Mouse (Mus musculus) neural tube, embryonic 15.5 days (tissue): ENCODE measurements around the gene Cd68. TPM values are rescaled to one million over a fixed set of nuclear protein-coding genes. Genes with fewer than 3 reads are reported as not detected.
"Not testable (repeated sequence)": the region's sequence is repeated elsewhere in the genome, so short reads cannot be mapped to it uniquely, and the experiment has no call there.

Experiments
- ATAC-seq: fragments of 200-750 bp; cut with Nextera tagmentation; 2 replicates; pipeline ENCODE4 v1.8.0; 2017; ENCODE audit warnings: mild to moderate bottlenecking, moderate TSS enrichment, moderate library complexity; ENCODE audit not compliant: low FRiP score
- H3K27ac ChIP-seq: fragments of 300-500 bp; sonication (generic); replicated peaks from 2 replicates; pipeline ENCODE4 v1.5.1; 2015; ENCODE audit warnings: mild to moderate bottlenecking, inconsistent platforms
- H3K27me3 ChIP-seq: fragments of 300-500 bp; sonication (generic); replicated peaks from 2 replicates; pipeline ENCODE4 v1.6.1; 2015; ENCODE audit warnings: inconsistent platforms
- H3K36me3 ChIP-seq: fragments of 300-500 bp; sonication (generic); 2 replicates; pipeline ENCODE4 v1.6.1; 2015; ENCODE audit warnings: inconsistent platforms
- H3K4me1 ChIP-seq: fragments of 300-500 bp; sonication (generic); 2 replicates; pipeline ENCODE4 v1.6.1; 2015; ENCODE audit warnings: inconsistent platforms
- H3K4me2 ChIP-seq: fragments of 300-500 bp; sonication (generic); 2 replicates; pipeline ENCODE4 v1.6.1; 2015; ENCODE audit warnings: inconsistent platforms, mild to moderate bottlenecking, moderate library complexity
- H3K4me3 ChIP-seq: fragments of 300-500 bp; sonication (generic); replicated peaks from 2 replicates; pipeline ENCODE4 v1.5.1; 2015; ENCODE audit warnings: mild to moderate bottlenecking, inconsistent platforms
- H3K9ac ChIP-seq: fragments of 300-500 bp; sonication (generic); replicated peaks from 2 replicates; pipeline ENCODE4 v1.6.1; 2015; ENCODE audit warnings: mild to moderate bottlenecking, inconsistent platforms
- H3K9me3 ChIP-seq: fragments of 300-500 bp; sonication (generic); replicated peaks from 2 replicates; pipeline ENCODE4 v1.6.1; 2016; ENCODE audit warnings: inconsistent platforms
- WGBS: fragments of 180-500 bp; shearing (Covaris S2); methylation state at CpG from one replicate; pipeline ENCODE4 v1.1.7; 2015; ENCODE audit warnings: mixed read lengths; 5-methylcytosine and 5-hydroxymethylcytosine counted together
- polyA plus RNA-seq: library from polyadenylated mRNA; unstranded; fragments of >200 nt; fragmentation: Nextera tagmentation; extraction: Ambion mirVana; gene quantifications from 2 replicates; pipeline ENCODE4 v1.2.1, GENCODE M21; 2015

The Cd68 gene
- polyA plus RNA-seq, 1 experiment from 2014 or later: 9.0 TPM

GRCm38 (mm10) chr11:69635471-69635870 is 30.5 kb downstream of the Cd68 start:
- H3K9ac ChIP-seq: no peak overlapping the region
- no peaks in the 10 kb centered on the region for H3K27me3 ChIP-seq
- H3K4me3 ChIP-seq: no peak overlapping the region
- peaks cover 11% of the 10 kb centered on the region for H3K36me3 ChIP-seq
- WGBS: 93% methylated on average over 3 of the region's 3 CpGs
- H3K4me1 ChIP-seq: peaks cover 32% of the 10 kb centered on the region
- ATAC-seq: no peak
- peak overlapping the region; percentile 76 for H3K4me2 ChIP-seq
- H3K9me3 ChIP-seq: no peaks in the 10 kb centered on the region
- no peak overlapping the region for H3K27ac ChIP-seq

GRCm38 (mm10) chr11:69633128-69633866 is 32.7 kb downstream of the Cd68 start:
- peak overlapping the region; percentile 76 for H3K4me2 ChIP-seq
- H3K9me3 ChIP-seq: no peaks in the 10 kb centered on the region

GRCm38 (mm10) chr11:69632284-69633089 is 33.5 kb downstream of the Cd68 start, which contains the start of gene Fxr2:
Gene Fxr2, plus strand, starts transcription at chr11:69632990.
- Histone ChIP-seq H3K27ac (peak within 1 kb of the TSS; percentile 96), H3K36me3 (no peaks in the 10 kb centered on the region), H3K9ac (peak within 1 kb of the TSS; percentile 97), H3K4me3 (peak within 1 kb of the TSS; percentile 88), H3K4me2 (peak within 1 kb of the TSS; percentile 76), H3K4me1 (peaks cover 34% of the 10 kb centered on the region), H3K9me3 (no peaks in the 10 kb centered on the region), H3K27me3 (no peaks in the 10 kb centered on the region)
- WGBS: 0% methylated on average over 28 of the region's 56 CpGs
- ATAC-seq: peak; percentile 99

More at GRCm38 (mm10) chr11:69633128-69633866, 32.7 kb downstream of the Cd68 start:
- H3K4me3 ChIP-seq: peak overlapping the region; percentile 88
- H3K4me1 ChIP-seq: peaks cover 34% of the 10 kb centered on the region
- peak; percentile 45 for ATAC-seq
- H3K27ac ChIP-seq: peak overlapping the region; percentile 96
- H3K27me3 ChIP-seq: no peaks in the 10 kb centered on the region
- peak overlapping the region; percentile 97 for H3K9ac ChIP-seq
- H3K36me3 ChIP-seq: no peaks in the 10 kb centered on the region
- under 1% methylated on average over 30 of the region's 50 CpGs for WGBS

GRCm38 (mm10) chr11:69629802-69630201 is 36.2 kb downstream of the Cd68 start:
- ATAC-seq: no peak
- H3K4me2 ChIP-seq: no peak overlapping the region
- no peaks in the 10 kb centered on the region for H3K36me3 ChIP-seq
- H3K9me3 ChIP-seq: no peaks in the 10 kb centered on the region
- no peak overlapping the region for H3K27ac ChIP-seq
- no peak overlapping the region for H3K9ac ChIP-seq
- H3K4me1 ChIP-seq: peaks cover 15% of the 10 kb centered on the region
- no peaks in the 10 kb centered on the region for H3K27me3 ChIP-seq
- whole genome bisulfite sequencing: 71% methylated on average over 1 of the region's 1 CpGs
- no peak overlapping the region for H3K4me3 ChIP-seq

GRCm38 (mm10) chr11:69628286-69628685 is 37.7 kb downstream of the Cd68 start:
- Histone ChIP-seq H3K9ac (no peak overlapping the region), H3K27me3 (no peaks in the 10 kb centered on the region), H3K4me3 (no peak overlapping the region), H3K4me2 (no peak overlapping the region), H3K9me3 (no peaks in the 10 kb centered on the region), H3K27ac (no peak overlapping the region), H3K4me1 (peaks cover 6% of the 10 kb centered on the region), H3K36me3 (no peaks in the 10 kb centered on the region)
- 36% methylated on average over 6 of the region's 6 CpGs for WGBS
- no peak for ATAC-seq

- H3K4me2 ChIP-seq, H3K9ac ChIP-seq, H3K36me3 ChIP-seq, H3K4me3 ChIP-seq, H3K27me3 ChIP-seq, H3K9me3 ChIP-seq, H3K27ac ChIP-seq, ATAC-seq: not testable (repeated sequence)
- peaks cover 22% of the 10 kb centered on the region for H3K4me1 ChIP-seq
- WGBS: 93% methylated on average over 2 of the region's 2 CpGs
Observed at GRCm38 (mm10) chr11:69624339-69624738, 41.6 kb downstream of the Cd68 start.

GRCm38 (mm10) chr11:69623006-69623405 is 42.9 kb downstream of the Cd68 start:
- no peaks in the 10 kb centered on the region for H3K36me3 ChIP-seq
- H3K4me2 ChIP-seq: peak overlapping the region; percentile 82
- ATAC-seq: no peak
- H3K4me1 ChIP-seq: peaks cover 20% of the 10 kb centered on the region
- H3K27me3 ChIP-seq: no peaks in the 10 kb centered on the region
- no peak overlapping the region for H3K27ac ChIP-seq
- H3K9me3 ChIP-seq: no peaks in the 10 kb centered on the region
- H3K4me3 ChIP-seq: peak overlapping the region; percentile 56
- peak overlapping the region; percentile 63 for H3K9ac ChIP-seq
- WGBS: 57% methylated on average over 4 of the region's 4 CpGs

- peak overlapping the region; percentile 63 for H3K9ac ChIP-seq
- H3K27me3 ChIP-seq: no peaks in the 10 kb centered on the region
- H3K4me3 ChIP-seq: peak overlapping the region; percentile 56
- peak overlapping the region; percentile 86 for H3K27ac ChIP-seq
- H3K4me2 ChIP-seq: peak overlapping the region; percentile 82
- H3K9me3 ChIP-seq: no peaks in the 10 kb centered on the region
- no peak; the same call in 1 of the 2 replicates for ATAC-seq
- 27% methylated on average over 6 of the region's 6 CpGs for WGBS
- peaks cover 20% of the 10 kb centered on the region for H3K4me1 ChIP-seq
- no peaks in the 10 kb centered on the region for H3K36me3 ChIP-seq
Observed at GRCm38 (mm10) chr11:69622406-69622805, 43.5 kb downstream of the Cd68 start.

GRCm38 (mm10) chr11:69621571-69622268 is 44.2 kb downstream of the Cd68 start, which contains the start of gene Sat2:
Gene Sat2, plus strand, starts transcription at chr11:69622024.
- Histone ChIP-seq H3K27me3 (no peaks in the 10 kb centered on the region), H3K4me2 (peak within 1 kb of the TSS; percentile 82), H3K9ac (peak within 1 kb of the TSS; percentile 63), H3K9me3 (no peaks in the 10 kb centered on the region), H3K4me3 (peak within 1 kb of the TSS; percentile 56), H3K4me1 (peaks cover 20% of the 10 kb centered on the region), H3K36me3 (no peaks in the 10 kb centered on the region), H3K27ac (peak within 1 kb of the TSS; percentile 86)
- ATAC-seq: peak; percentile 92
- under 1% methylated on average over 20 of the region's 20 CpGs for WGBS

- no peak overlapping the region for H3K4me2 ChIP-seq
- H3K36me3 ChIP-seq: no peaks in the 10 kb centered on the region
- no peaks in the 10 kb centered on the region for H3K27me3 ChIP-seq
- WGBS: 88% methylated on average over 7 of the region's 7 CpGs
- no peak overlapping the region for H3K9ac ChIP-seq
- H3K4me3 ChIP-seq: no peak overlapping the region
- no peak overlapping the region for H3K27ac ChIP-seq
- H3K9me3 ChIP-seq: no peaks in the 10 kb centered on the region
- no peak for ATAC-seq
- peaks cover 20% of the 10 kb centered on the region for H3K4me1 ChIP-seq
Observed at GRCm38 (mm10) chr11:69620394-69621081, 45.4 kb downstream of the Cd68 start.

- H3K9me3 ChIP-seq: no peaks in the 10 kb centered on the region
- no peak within 1 kb of the TSS for H3K9ac ChIP-seq
- no peak for ATAC-seq
- no peak within 1 kb of the TSS for H3K27ac ChIP-seq
- no peak within 1 kb of the TSS for H3K4me2 ChIP-seq
- 0 out of 2 replicates have a peak, but pooled peaks cover 4% of the 10 kb centered on the region for H3K27me3 ChIP-seq
- peaks cover 16% of the 10 kb centered on the region for H3K4me1 ChIP-seq
- 74% methylated on average over 5 of the region's 5 CpGs for WGBS
- H3K36me3 ChIP-seq: no peaks in the 10 kb centered on the region
- H3K4me3 ChIP-seq: no peak within 1 kb of the TSS
Observed at GRCm38 (mm10) chr11:69617805-69618204, 48.1 kb downstream of the Cd68 start, which contains the start of gene Shbg. Gene Shbg, minus strand, starts transcription at chr11:69617905.
